Mouse (Mus musculus) lung, postnatal 36 days (tissue): ENCODE results near the gene Meiob.

Experiments used
- DNase-seq: peaks from one replicate; pipeline ENCODE4 v3.0.0; 2022; ENCODE audit warnings: mixed read lengths

The Meiob gene

DNA sequence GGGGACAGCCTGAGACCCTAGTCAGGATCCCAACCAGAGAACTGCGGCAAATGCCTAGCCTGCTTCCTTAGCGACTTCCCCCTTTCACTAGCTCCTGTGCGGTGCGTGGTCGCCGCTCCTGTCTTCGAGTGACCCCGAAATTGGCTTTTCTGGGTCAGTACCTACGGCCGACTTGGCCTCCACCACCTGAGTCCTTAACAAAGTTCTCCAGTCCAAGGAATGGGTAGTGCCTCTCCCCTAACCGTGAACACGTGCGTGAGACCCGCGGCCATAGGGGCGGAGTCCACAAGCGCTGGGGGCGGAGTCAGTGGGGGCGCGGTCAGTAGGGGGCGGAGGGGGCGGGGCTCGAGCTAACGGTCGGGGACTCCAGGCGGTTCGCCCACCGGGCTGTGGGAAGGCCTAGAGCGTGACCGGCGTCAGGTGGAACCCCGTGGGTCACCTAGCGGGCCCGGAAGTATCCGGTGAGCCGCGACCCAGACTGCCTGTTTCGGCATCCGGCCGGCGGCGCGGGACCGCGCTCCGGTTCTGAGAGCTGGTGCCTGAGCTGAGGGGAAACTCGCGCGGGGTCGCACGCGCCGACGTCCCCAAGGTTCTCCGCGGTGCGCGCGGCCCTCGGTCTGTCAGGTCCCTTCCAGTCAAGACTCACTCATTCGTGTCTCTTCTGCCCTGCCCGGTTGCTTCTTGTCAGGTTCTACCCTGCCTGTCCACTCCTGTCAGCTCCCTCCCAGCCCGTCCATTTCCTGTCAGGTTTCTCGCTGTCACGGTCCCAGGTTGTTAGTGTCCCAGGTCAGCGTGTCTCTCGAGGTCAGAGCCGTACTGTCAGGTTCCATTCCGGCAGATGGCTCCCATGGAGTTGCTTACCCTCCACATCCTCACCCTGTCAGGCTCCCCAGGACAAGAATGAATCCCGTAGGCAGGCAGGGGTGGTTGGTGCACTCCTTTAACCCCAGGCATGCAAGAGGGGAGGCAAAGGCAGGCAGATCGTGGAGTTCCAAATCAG lies at the start of gene Meiob:
Gene Meiob (plus strand): TSS at position 338 of the 1,000 bp plus-strand sequence.
- DNase-seq = peak; percentile 80

DNA sequence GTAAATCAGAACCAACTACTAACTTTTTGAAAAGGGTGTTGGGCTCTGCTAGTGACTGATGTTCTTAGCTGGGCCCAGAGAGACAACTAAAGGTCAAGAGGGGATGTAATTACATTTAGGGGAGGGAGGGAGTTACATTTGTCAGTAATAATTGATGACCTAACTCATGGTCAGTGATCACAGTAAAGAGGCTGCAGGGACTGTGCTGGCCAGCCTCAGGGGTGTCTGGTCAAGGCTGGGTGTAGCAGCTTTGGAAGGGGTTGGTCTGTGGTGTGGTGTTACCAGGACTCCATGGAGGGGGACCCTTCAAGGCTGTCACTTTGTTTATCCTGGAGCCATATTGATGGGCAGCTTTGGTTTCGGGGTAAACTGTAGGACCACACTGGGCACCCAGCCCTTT lies 46.7 kb upstream of the Meiob start:
- DNase-seq = no peak

DNA sequence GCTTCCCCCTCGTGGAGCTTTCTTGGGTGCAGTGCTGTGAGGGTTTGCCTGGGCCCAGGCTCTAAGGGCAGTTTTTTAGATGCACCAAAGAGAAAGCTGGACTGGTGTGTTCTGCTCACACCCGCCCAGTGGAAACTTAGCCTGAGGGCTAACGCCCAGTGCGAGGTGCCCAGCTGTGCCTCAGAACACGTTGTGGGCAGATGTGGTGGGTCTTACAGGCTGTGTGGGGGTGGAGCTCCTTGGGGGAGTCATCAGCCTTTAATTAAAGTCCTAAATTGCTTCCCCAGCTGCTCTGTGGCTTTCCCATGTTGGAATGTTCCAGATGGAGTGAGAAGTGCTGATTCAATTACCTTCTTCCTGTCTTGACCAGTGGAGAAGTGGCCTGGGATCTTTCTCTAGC lies 43.0 kb upstream of the Meiob start:
- DNase-seq = no peak

GRCm38 (mm10) chr17:24765016-24765905 lies 38.8 kb upstream of the Meiob start:
- no peak for DNase-seq

GRCm38 (mm10) chr17:24766266-24766875 lies 37.7 kb upstream of the Meiob start:
- DNase-seq = no peak

GRCm38 (mm10) chr17:24769146-24769545 lies 34.9 kb upstream of the Meiob start:
- no peak for DNase-seq

DNA sequence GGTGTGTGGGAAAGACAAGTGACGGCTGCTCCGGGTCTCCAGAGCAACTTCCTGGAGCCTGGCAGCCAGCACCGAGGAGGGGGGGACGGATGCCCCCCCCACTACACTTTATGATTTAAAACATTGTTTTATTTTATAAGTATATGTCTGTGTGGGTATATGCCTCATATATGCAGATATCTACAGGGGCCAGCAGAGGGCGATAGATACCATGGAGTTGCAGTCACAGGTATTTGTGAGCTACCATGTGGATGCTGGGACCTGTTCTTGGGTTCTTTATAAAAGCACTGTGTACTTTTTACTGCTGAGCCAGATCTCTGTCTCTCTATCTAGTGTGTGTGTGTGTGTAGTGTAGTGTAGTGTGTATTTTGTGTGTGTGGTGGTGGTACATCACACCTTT lies 30.8 kb upstream of the Meiob start:
- DNase-seq = no peak

- no peak for DNase-seq
These were observed 28.9 kb upstream of the Meiob start for GRCm38 (mm10) chr17:24775173-24775572.

DNA sequence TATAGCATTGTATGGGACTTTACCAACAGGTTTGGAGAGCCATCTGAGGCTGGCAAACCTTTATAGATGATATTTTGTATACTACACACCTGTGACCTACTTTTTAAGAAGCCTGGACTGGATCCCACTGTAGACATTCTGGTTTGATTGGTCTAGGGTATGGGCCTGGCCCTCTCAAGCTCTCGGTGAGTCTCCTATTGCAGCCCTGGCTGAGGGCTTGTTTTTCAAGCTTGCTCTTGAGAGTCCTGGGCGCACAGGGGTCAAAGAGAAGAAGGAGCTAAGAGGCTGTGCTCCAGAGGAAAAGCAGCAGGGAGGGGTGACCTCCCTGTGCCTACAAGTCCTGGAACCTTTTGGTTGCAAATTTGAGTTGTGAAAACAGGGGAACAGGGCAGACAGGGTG lies 27.0 kb upstream of the Meiob start:
- peak; percentile 76 for DNase-seq

- no peak for DNase-seq
These were observed 23.3 kb upstream of the Meiob start for GRCm38 (mm10) chr17:24780821-24781220.

GRCm38 (mm10) chr17:24792190-24792589 lies 11.9 kb upstream of the Meiob start:
- no peak for DNase-seq

DNA sequence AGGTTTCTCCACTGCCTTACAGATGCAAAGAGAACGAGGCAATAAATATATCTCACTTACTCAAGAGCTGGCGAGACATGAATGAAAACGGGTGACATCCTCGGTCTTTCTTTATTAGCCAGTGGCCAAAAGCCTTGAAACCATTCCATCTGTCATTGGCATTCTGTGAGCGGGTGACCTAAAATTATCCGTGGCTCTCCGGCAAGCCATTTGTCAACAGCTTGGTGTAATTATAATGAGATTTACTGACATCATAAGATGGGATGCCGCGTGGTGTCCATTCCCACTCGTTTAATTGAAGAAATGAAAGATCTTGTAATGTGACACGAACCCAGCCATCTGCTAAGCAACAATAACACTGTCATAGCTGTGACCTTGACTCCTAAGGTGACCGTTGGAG lies 9.3 kb upstream of the Meiob start:
- no peak for DNase-seq

DNA sequence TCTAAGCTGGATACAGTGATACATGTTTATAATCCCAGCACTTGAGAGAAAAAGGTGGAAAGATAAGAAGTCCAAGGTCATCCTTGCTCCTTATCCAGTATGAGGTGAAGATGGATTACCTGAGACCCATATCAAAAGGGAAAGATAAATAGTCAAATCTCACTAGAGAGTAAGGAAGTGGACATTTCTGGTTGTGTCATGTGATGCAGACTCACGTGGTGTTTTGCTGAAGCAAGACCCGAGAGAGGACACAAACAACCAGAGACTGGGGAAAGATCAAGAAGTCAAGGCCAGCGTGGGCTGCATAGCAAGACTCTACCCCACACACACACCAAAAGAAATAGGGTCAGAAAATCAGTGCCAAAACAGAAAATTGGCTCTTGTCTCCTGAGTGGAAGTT lies 7.1 kb upstream of the Meiob start:
- peak; percentile 9 for DNase-seq

- no peak for DNase-seq
These were observed 5.9 kb upstream of the Meiob start for GRCm38 (mm10) chr17:24798229-24798628.

- no peak for DNase-seq
These were observed 4.6 kb upstream of the Meiob start for GRCm38 (mm10) chr17:24799476-24799875.

- no peak for DNase-seq
These were observed 3.6 kb upstream of the Meiob start for GRCm38 (mm10) chr17:24800524-24800923.

- DNase-seq = no peak
These were observed 7.1 kb downstream of the Meiob start for GRCm38 (mm10) chr17:24811211-24811610.

DNA sequence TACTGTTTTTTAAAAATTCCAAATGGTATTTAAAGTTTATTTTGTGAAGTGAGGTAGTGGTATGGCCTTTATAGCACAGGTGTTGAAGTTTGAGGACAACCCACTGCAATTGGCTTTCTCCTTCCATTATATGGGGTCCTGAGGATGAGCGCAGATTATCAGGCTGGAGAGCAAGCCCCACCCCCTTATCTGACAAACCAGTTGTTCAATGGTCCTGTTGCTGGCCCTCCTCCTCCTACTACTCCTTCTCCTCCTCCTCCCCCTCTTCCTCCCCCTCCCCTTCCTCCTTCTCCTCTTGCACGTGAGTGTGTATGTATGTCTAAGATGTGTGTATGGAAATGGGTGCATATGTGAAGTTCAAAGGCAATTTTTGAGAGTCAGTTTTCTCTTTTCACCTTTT lies 8.1 kb downstream of the Meiob start:
- DNase-seq = no peak

- DNase-seq = no peak
These were observed 11.2 kb downstream of the Meiob start for GRCm38 (mm10) chr17:24815256-24815655.

- DNase-seq = peak; percentile 18
These were observed 13.4 kb downstream of the Meiob start for GRCm38 (mm10) chr17:24817503-24817902.

- DNase-seq = no peak
These were observed 14.1 kb downstream of the Meiob start for GRCm38 (mm10) chr17:24818172-24818571.

- no peak for DNase-seq
These were observed 15.4 kb downstream of the Meiob start for GRCm38 (mm10) chr17:24819469-24819868.
